Mouse (Mus musculus): Measurements from ENCODE around the gene Afap1l2. TPM values are rescaled to one million over a fixed set of nuclear protein-coding genes. Genes with fewer than 3 reads are reported as not detected.

The Afap1l2 gene
- not detected for polyA plus RNA-seq (2017; shearing (Covaris generic))

DNA sequence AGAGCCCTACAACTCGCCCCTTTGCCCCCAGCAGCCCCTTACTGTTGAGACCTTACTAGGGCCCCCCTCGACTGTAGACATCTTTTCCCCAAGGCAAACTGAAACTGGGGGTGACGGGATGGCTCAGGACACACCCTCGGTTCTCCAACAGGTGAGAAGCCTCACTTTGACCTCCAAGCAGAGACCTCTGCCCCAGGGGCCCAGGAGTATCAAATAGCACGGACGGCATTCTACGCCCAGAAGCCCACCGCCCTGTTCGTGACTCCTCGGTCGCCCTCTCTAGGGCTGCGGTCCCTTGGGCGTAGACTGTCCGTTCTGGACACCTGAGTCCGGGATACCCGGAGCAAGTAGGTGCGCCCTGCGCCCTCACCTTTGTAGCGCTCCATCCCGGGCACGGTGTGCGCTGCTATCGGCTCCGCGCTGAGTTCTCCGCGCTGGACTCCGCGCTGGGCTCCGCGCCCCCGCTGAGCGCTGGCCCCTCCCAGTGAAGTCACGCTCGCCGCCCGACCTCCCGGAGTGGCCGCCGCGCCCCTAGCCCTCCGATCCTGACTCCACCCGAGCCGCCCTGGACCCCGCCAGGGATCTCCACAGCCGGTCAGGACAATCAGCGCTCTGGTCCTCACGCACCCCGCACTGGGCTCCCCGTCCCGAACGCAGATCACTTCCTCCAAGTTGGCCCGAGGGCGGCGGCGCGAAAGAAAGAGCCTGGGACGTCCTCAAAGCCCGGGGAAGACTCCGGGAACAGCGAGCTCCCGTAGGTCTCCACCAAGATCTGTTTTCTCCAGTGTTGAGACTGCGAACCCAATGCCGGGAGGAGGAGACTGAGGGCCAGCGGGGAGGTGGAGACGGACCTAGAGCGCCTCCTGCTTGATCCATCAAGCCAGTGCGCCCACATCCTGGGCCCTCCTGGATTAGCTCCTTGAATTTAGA, at the start of gene Afap1l2:
Gene Afap1l2, minus strand, starts transcription at position 448 of the 930 bp plus-strand sequence.

DNA sequence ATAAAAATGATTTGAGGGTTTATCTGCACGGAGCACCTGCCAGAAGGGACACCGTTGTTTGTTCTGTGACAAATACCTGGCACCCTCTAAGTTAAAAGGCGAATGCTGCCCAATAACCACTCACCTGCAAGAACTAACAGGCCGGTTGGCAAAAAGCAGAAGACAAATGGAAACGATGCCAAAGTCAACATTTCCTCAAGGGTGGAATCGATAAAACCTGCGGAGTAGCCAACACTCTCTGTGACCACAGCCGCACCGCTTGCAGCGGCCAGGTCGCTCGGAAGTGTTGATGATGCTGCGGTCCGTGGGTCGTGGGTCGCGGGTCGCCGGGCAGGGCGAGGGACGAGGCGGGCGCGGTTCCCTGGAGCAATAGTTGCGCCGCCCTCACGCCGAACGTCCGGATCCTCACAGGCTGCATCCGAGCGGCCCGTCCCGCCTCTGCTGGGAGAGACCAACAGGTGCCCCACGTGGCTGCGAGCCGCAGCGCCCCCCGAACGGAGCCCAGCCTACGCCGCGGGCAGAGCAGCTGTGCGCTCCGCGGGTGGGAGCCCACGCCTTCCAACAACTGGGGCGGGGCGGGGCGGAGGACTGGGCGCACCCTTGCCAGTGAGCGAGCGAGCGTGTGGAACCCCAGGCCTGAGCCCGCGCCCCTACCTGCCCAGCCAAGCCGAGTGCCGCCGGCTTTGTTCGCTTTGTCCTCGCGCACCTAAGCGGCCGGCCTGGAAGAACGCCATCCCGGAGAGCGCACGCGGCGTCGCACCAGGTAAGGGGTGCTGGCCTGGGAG, 134.0 kb downstream of the Afap1l2 start, which contains the start of gene Vwa2:
Gene Vwa2, plus strand, starts transcription at position 434 of the 785 bp plus-strand sequence.

Other genes with a start within 250 kb of the Afap1l2 start
- 38.9 TPM for gene Ccdc186, start 186.0 kb downstream of the Afap1l2 start, polyA plus RNA-seq (2017; shearing (Covaris generic))
- gene Tdrd1, start 182.0 kb downstream of the Afap1l2 start, polyA plus RNA-seq (2017; shearing (Covaris generic)) = not detected
- not detected for gene Vwa2, start 134.0 kb downstream of the Afap1l2 start, polyA plus RNA-seq (2017; shearing (Covaris generic))

Data from naive thymus-derived CD4-positive, alpha-beta T cell, adult 5 months (primary cell).